Mouse (Mus musculus) megakaryocyte, embryonic 14.5 days (primary cell): ENCODE data around the gene Olfr1555-ps1.
"Not testable (repeated sequence)": the region's sequence is repeated elsewhere in the genome, so short reads cannot be mapped to it uniquely, and the experiment has no call there.

Experiments
- FLI1 ChIP-seq: IDR thresholded peaks from 2 replicates; pipeline ENCODE4 v1.6.1; 2012; ENCODE audit warnings: low read length, inconsistent platforms, mixed read lengths
- GATA1 ChIP-seq: IDR thresholded peaks from 3 replicates; pipeline ENCODE4 v1.6.1; 2012; ENCODE audit warnings: mixed read lengths, low read length, inconsistent platforms, borderline replicate concordance

GRCm38 (mm10) chr19:12199076-12199475, 29.2 kb upstream of the Olfr1555-ps1 start:
- TF ChIP-seq FLI1, GATA1: not testable (repeated sequence)
